Mouse (Mus musculus) limb, embryonic 14.5 days (tissue): ENCODE results near the gene C2. TPM values are rescaled to one million over a fixed set of nuclear protein-coding genes. Genes with fewer than 3 reads are reported as not detected.
"Not testable (repeated sequence)": the region's sequence is repeated elsewhere in the genome, so short reads cannot be mapped to it uniquely, and the experiment has no call there.

ENCODE experiments used
- ATAC-seq: fragments of 200-750 bp; cut with Nextera tagmentation; 2 replicates; pipeline ENCODE4 v1.8.0; 2017; ENCODE audit warnings: low read depth, moderate number of reproducible peaks, moderate TSS enrichment; ENCODE audit not compliant: low FRiP score
- DNase-seq: peaks from one replicate; pipeline ENCODE4 v3.0.0-alpha.2; 2015; ENCODE audit warnings: low spot score
- H3K27ac ChIP-seq: fragments of 300-500 bp; sonication (generic); replicated peaks from 2 replicates; pipeline ENCODE4 v1.5.1; 2014; ENCODE audit warnings: low read depth, mild to moderate bottlenecking, low read length, moderate library complexity, mixed read lengths
- H3K27me3 ChIP-seq: fragments of 300-500 bp; sonication (generic); 2 replicates; pipeline ENCODE4 v1.6.1; 2014; ENCODE audit warnings: low read length, mixed read lengths; ENCODE audit not compliant: control insufficient read depth, insufficient read depth
- H3K36me3 ChIP-seq: fragments of 300-500 bp; sonication (generic); 2 replicates; pipeline ENCODE4 v1.6.1; 2014; ENCODE audit warnings: mild to moderate bottlenecking, low read length, moderate library complexity, mixed read lengths; ENCODE audit not compliant: control insufficient read depth, insufficient read depth
- H3K4me1 ChIP-seq: fragments of 300-500 bp; sonication (generic); 2 replicates; pipeline ENCODE4 v1.6.1; 2014; ENCODE audit warnings: antibody characterized with exemption, low read length, mixed read lengths; ENCODE audit not compliant: control insufficient read depth, insufficient read depth
- H3K4me2 ChIP-seq: fragments of 300-500 bp; sonication (generic); replicated peaks from 2 replicates; pipeline ENCODE4 v1.6.1; 2014; ENCODE audit warnings: low read depth, mild to moderate bottlenecking, low read length, moderate library complexity; ENCODE audit not compliant: severe bottlenecking
- H3K4me3 ChIP-seq: fragments of 300-500 bp; sonication (generic); replicated peaks from 2 replicates; pipeline ENCODE4 v1.5.1; 2014; ENCODE audit warnings: low read length
- H3K9ac ChIP-seq: fragments of 300-500 bp; sonication (generic); 2 replicates; pipeline ENCODE4 v1.6.1; 2014; ENCODE audit warnings: mild to moderate bottlenecking, low read depth, low read length, moderate library complexity; ENCODE audit not compliant: severe bottlenecking
- H3K9me3 ChIP-seq: fragments of 300-500 bp; sonication (generic); 2 replicates; pipeline ENCODE4 v1.6.1; 2016; ENCODE audit warnings: low read length; ENCODE audit not compliant: control insufficient read depth
- POLR2A ChIP-seq: fragments of 200-500 bp; IDR thresholded peaks from 2 replicates; pipeline ENCODE4 v1.8.0; 2012; ENCODE audit warnings: inconsistent platforms, mild to moderate bottlenecking, moderate library complexity, borderline replicate concordance; ENCODE audit not compliant: insufficient read depth, insufficient read length; ENCODE audit errors: extremely low read depth
- WGBS: fragments of 180-500 bp; shearing (Covaris S2); extraction: QIAGEN DNeasy Blood & Tissue Kit; methylation state at CpG from one replicate; pipeline ENCODE4 v1.1.7; 2014; 5-methylcytosine and 5-hydroxymethylcytosine counted together
- microRNA-seq: library from miRNA; unstranded; fragments of <30 nt; microRNA quantifications from one replicate; pipeline ENCODE4, GENCODE M21; 2016
- polyA plus RNA-seq, 2 experiments: library from polyadenylated mRNA; depleted of rRNA in 1 of 2; stranded (reverse) in 1 of 2; unstranded in 1 of 2; fragments of >200 nt; fragmentation: Nextera tagmentation in 1 of 2; extraction: Ambion mirVana in 1 of 2; gene quantifications; 2 replicates each; pipeline versions ENCODE4 v1.2.1 to v1.2.3; 2012 to 2014

The C2 gene
- polyA plus RNA-seq, 2 experiments: 4.7 to 4.9 TPM

DNA sequence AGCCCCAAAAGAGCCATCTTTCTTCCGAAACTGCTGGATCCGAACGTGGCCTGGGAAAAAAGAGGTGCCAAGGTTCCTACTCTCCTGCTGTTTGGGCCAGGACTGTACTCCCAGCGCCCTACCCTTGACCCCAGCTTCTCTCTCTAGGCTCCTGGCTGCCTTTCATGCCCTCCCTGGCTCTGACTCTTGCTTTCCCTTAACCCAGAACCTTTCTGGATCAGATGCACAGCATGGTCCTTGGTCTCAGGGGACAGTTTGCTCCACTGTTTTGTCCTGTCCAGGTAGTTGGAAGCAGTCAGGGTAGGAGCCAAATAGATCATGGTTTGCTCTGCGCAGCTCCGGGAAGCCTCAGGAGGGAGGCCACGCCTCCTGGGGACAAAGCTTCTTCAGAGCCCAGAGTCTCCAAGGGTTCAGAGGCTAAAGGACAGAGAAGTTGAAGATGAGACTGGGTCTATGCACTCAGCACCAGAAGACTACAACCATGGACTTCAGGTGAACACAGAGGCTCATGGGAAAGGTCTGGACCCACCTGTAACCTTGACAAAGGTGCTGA lies 83.2 kb downstream of the C2 start:
- H3K27me3 ChIP-seq: no peaks in the 10 kb centered on the region
- no peak for ATAC-seq
- 76% methylated on average over 7 of the region's 7 CpGs for WGBS
- no peak overlapping the region for H3K27ac ChIP-seq
- H3K4me2 ChIP-seq: no peak overlapping the region
- no peaks in the 10 kb centered on the region for H3K9me3 ChIP-seq
- H3K4me1 ChIP-seq: no peaks in the 10 kb centered on the region
- no peak overlapping the region for H3K9ac ChIP-seq
- no peak overlapping the region for H3K4me3 ChIP-seq
- no peak for DNase-seq
- TF ChIP-seq POLR2A: no peak
- no peaks in the 10 kb centered on the region for H3K36me3 ChIP-seq

DNA sequence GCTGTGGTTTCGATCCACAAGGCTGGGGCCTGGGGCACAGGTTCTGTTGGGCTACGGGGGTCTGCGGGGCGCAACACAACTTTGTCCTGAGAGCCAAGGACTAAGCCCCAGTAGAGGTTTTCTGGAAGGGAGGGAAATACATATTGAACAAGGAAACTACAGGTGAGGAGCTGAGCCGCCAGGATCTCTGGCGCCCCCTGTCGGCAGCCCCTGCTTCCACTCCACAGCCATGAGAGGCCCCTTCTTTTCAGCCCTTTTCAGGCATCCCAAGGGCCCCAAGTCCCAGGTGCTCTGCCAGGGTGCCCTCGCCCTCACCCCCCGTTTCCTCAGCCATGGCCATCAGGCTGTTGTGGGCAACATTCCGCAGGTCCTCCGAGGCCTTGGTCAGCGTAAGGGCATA lies 84.3 kb downstream of the C2 start:
- H3K4me2 ChIP-seq, H3K9ac ChIP-seq, H3K9me3 ChIP-seq, H3K27me3 ChIP-seq, H3K36me3 ChIP-seq, H3K27ac ChIP-seq, H3K4me1 ChIP-seq, DNase-seq, ATAC-seq, H3K4me3 ChIP-seq: not testable (repeated sequence)
- 58% methylated on average over 11 of the region's 12 CpGs for WGBS

Small RNA genes within 50 kb of the gene (microRNA-seq; reads per million reads assigned to microRNA genes)
- gene Mir6970 (0.92 reads per million), gene Mir6971 (0.92 reads per million), gene Mir6972 (not detected)

Other genes with a start within 250 kb of the C2 start
Only the 30 nearest of the 37 such genes appear.
- 3.2 and 4.3 TPM in 2 replicates for gene C4b, start 154.4 kb downstream of the C2 start, polyA plus RNA-seq (2012; rRNA removed)
- 0.53 and 1.3 TPM in 2 replicates for gene C4b, start 154.4 kb downstream of the C2 start, polyA plus RNA-seq (2014; fragmentation: Nextera tagmentation; extraction: Ambion mirVana)
- 0.25 and 0.68 TPM in 2 replicates for gene Cyp21a1, start 93.7 kb downstream of the C2 start, polyA plus RNA-seq (2012; rRNA removed)
- gene Cyp21a1, start 93.7 kb downstream of the C2 start, polyA plus RNA-seq (2014; fragmentation: Nextera tagmentation; extraction: Ambion mirVana): 0.17 and 0.33 TPM in 2 replicates
- 46.4 and 46.5 TPM in 2 replicates for gene Stk19, start 61.3 kb downstream of the C2 start, polyA plus RNA-seq (2012; rRNA removed)
- gene Stk19, start 61.3 kb downstream of the C2 start, polyA plus RNA-seq (2014; fragmentation: Nextera tagmentation; extraction: Ambion mirVana): 23.9 and 26.8 TPM in 2 replicates
- 87.6 and 98.9 TPM in 2 replicates for gene Dxo, start 61.2 kb downstream of the C2 start, polyA plus RNA-seq (2012; rRNA removed)
- 52.6 and 59.9 TPM in 2 replicates for gene Dxo, start 61.2 kb downstream of the C2 start, polyA plus RNA-seq (2014; fragmentation: Nextera tagmentation; extraction: Ambion mirVana)
- 75.8 and 99.4 TPM in 2 replicates for gene Skiv2l, start 48.1 kb downstream of the C2 start, polyA plus RNA-seq (2012; rRNA removed)
- 43.5 and 45.0 TPM in 2 replicates for gene Skiv2l, start 48.1 kb downstream of the C2 start, polyA plus RNA-seq (2014; fragmentation: Nextera tagmentation; extraction: Ambion mirVana)
- gene Nelfe, start 47.9 kb downstream of the C2 start, polyA plus RNA-seq (2012; rRNA removed): 56.4 and 92.2 TPM in 2 replicates
- 101 and 111 TPM in 2 replicates for gene Nelfe, start 47.9 kb downstream of the C2 start, polyA plus RNA-seq (2014; fragmentation: Nextera tagmentation; extraction: Ambion mirVana)
- 0.76 and 0.88 TPM in 2 replicates for gene Cfb, start 35.7 kb downstream of the C2 start, polyA plus RNA-seq (2012; rRNA removed)
- 1.6 and 2.1 TPM in 2 replicates for gene Cfb, start 35.7 kb downstream of the C2 start, polyA plus RNA-seq (2014; fragmentation: Nextera tagmentation; extraction: Ambion mirVana)
- gene Zbtb12, start 18.8 kb downstream of the C2 start, polyA plus RNA-seq (2012; rRNA removed): 44.3 and 52.0 TPM in 2 replicates
- 1.4 and 1.5 TPM in 2 replicates for gene Zbtb12, start 18.8 kb downstream of the C2 start, polyA plus RNA-seq (2014; fragmentation: Nextera tagmentation; extraction: Ambion mirVana)
- gene Gm20547, start 16.2 kb downstream of the C2 start, polyA plus RNA-seq (2012; rRNA removed): not detected in 2 replicates
- gene Gm20547, start 16.2 kb downstream of the C2 start, polyA plus RNA-seq (2014; fragmentation: Nextera tagmentation; extraction: Ambion mirVana): not detected in 2 replicates
- gene Ehmt2, start 204 bp upstream of the C2 start, polyA plus RNA-seq (2012; rRNA removed): 232 and 297 TPM in 2 replicates
- gene Ehmt2, start 204 bp upstream of the C2 start, polyA plus RNA-seq (2014; fragmentation: Nextera tagmentation; extraction: Ambion mirVana): 72.8 and 80.6 TPM in 2 replicates
- gene Slc44a4, start 16.2 kb upstream of the C2 start, polyA plus RNA-seq (2012; rRNA removed): 0.09 and 0.10 TPM in 2 replicates
- gene Slc44a4, start 16.2 kb upstream of the C2 start, polyA plus RNA-seq (2014; fragmentation: Nextera tagmentation; extraction: Ambion mirVana): not detected in 2 replicates
- 19.3 and 26.5 TPM in 2 replicates for gene Neu1, start 33.0 kb upstream of the C2 start, polyA plus RNA-seq (2012; rRNA removed)
- 18.2 and 18.4 TPM in 2 replicates for gene Neu1, start 33.0 kb upstream of the C2 start, polyA plus RNA-seq (2014; fragmentation: Nextera tagmentation; extraction: Ambion mirVana)
- gene Hspa1b, start 61.0 kb upstream of the C2 start, polyA plus RNA-seq (2012; rRNA removed): 22.8 and 25.6 TPM in 2 replicates
- 1.6 and 2.2 TPM in 2 replicates for gene Hspa1b, start 61.0 kb upstream of the C2 start, polyA plus RNA-seq (2014; fragmentation: Nextera tagmentation; extraction: Ambion mirVana)
- not detected in 2 replicates for gene Gm20481, start 71.6 kb upstream of the C2 start, polyA plus RNA-seq (2012; rRNA removed)
- gene Gm20481, start 71.6 kb upstream of the C2 start, polyA plus RNA-seq (2014; fragmentation: Nextera tagmentation; extraction: Ambion mirVana): not detected in 2 replicates
- gene Hspa1a, start 73.9 kb upstream of the C2 start, polyA plus RNA-seq (2012; rRNA removed): 6.5 and 7.1 TPM in 2 replicates
- gene Hspa1a, start 73.9 kb upstream of the C2 start, polyA plus RNA-seq (2014; fragmentation: Nextera tagmentation; extraction: Ambion mirVana): 9.5 and 9.6 TPM in 2 replicates
- 0.44 and 0.47 TPM in 2 replicates for gene Hspa1l, start 74.4 kb upstream of the C2 start, polyA plus RNA-seq (2012; rRNA removed)
- gene Hspa1l, start 74.4 kb upstream of the C2 start, polyA plus RNA-seq (2014; fragmentation: Nextera tagmentation; extraction: Ambion mirVana): 0.85 and 1.4 TPM in 2 replicates
- gene Lsm2, start 83.6 kb upstream of the C2 start, polyA plus RNA-seq (2012; rRNA removed): 186 and 233 TPM in 2 replicates
- gene Lsm2, start 83.6 kb upstream of the C2 start, polyA plus RNA-seq (2014; fragmentation: Nextera tagmentation; extraction: Ambion mirVana): 170 and 178 TPM in 2 replicates
- gene Vars, start 102.7 kb upstream of the C2 start, polyA plus RNA-seq (2012; rRNA removed): 163 and 216 TPM in 2 replicates
- gene Vars, start 102.7 kb upstream of the C2 start, polyA plus RNA-seq (2014; fragmentation: Nextera tagmentation; extraction: Ambion mirVana): 88.3 and 100 TPM in 2 replicates
- 0.64 and 0.85 TPM in 2 replicates for gene Vwa7, start 118.3 kb upstream of the C2 start, polyA plus RNA-seq (2012; rRNA removed)
- gene Vwa7, start 118.3 kb upstream of the C2 start, polyA plus RNA-seq (2014; fragmentation: Nextera tagmentation; extraction: Ambion mirVana): 0.11 and 0.15 TPM in 2 replicates
- gene Sapcd1, start 129.8 kb upstream of the C2 start, polyA plus RNA-seq (2012; rRNA removed): 12.0 and 15.2 TPM in 2 replicates
- 12.5 and 13.7 TPM in 2 replicates for gene Sapcd1, start 129.8 kb upstream of the C2 start, polyA plus RNA-seq (2014; fragmentation: Nextera tagmentation; extraction: Ambion mirVana)
- 6.4 and 6.5 TPM in 2 replicates for gene Msh5, start 148.5 kb upstream of the C2 start, polyA plus RNA-seq (2012; rRNA removed)
- gene Msh5, start 148.5 kb upstream of the C2 start, polyA plus RNA-seq (2014; fragmentation: Nextera tagmentation; extraction: Ambion mirVana): 3.4 and 3.5 TPM in 2 replicates
- 229 and 236 TPM in 2 replicates for gene Clic1, start 151.7 kb upstream of the C2 start, polyA plus RNA-seq (2012; rRNA removed)
- 103 and 108 TPM in 2 replicates for gene Clic1, start 151.7 kb upstream of the C2 start, polyA plus RNA-seq (2014; fragmentation: Nextera tagmentation; extraction: Ambion mirVana)
- 271 and 326 TPM in 2 replicates for gene Ddah2, start 160.8 kb upstream of the C2 start, polyA plus RNA-seq (2012; rRNA removed)
- gene Ddah2, start 160.8 kb upstream of the C2 start, polyA plus RNA-seq (2014; fragmentation: Nextera tagmentation; extraction: Ambion mirVana): 358 and 403 TPM in 2 replicates
- 3.4 and 5.5 TPM in 2 replicates for gene Ly6g6c, start 167.1 kb upstream of the C2 start, polyA plus RNA-seq (2012; rRNA removed)
- 10.4 and 22.3 TPM in 2 replicates for gene Ly6g6c, start 167.1 kb upstream of the C2 start, polyA plus RNA-seq (2014; fragmentation: Nextera tagmentation; extraction: Ambion mirVana)
- 0.45 and 0.47 TPM in 2 replicates for gene Mpig6b, start 167.9 kb upstream of the C2 start, polyA plus RNA-seq (2012; rRNA removed)
- 0.64 and 1.3 TPM in 2 replicates for gene Mpig6b, start 167.9 kb upstream of the C2 start, polyA plus RNA-seq (2014; fragmentation: Nextera tagmentation; extraction: Ambion mirVana)
- gene Ly6g6e, start 178.6 kb upstream of the C2 start, polyA plus RNA-seq (2012; rRNA removed): 14.2 and 14.8 TPM in 2 replicates
- 18.0 and 28.4 TPM in 2 replicates for gene Ly6g6e, start 178.6 kb upstream of the C2 start, polyA plus RNA-seq (2014; fragmentation: Nextera tagmentation; extraction: Ambion mirVana)
- 1.3 and 2.3 TPM in 2 replicates for gene Ly6g6d, start 179.8 kb upstream of the C2 start, polyA plus RNA-seq (2012; rRNA removed)
- 2.0 TPM in 1 of 2 replicates, not detected in the other for gene Ly6g6d, start 179.8 kb upstream of the C2 start, polyA plus RNA-seq (2014; fragmentation: Nextera tagmentation; extraction: Ambion mirVana)
- 0.14 and 0.73 TPM in 2 replicates for gene Ly6g6f, start 187.3 kb upstream of the C2 start, polyA plus RNA-seq (2012; rRNA removed)
- gene Ly6g6f, start 187.3 kb upstream of the C2 start, polyA plus RNA-seq (2014; fragmentation: Nextera tagmentation; extraction: Ambion mirVana): 0.28 TPM in 1 of 2 replicates, not detected in the other
- 98.6 and 157 TPM in 2 replicates for gene Abhd16a, start 191.0 kb upstream of the C2 start, polyA plus RNA-seq (2012; rRNA removed)
- 78.0 and 88.3 TPM in 2 replicates for gene Abhd16a, start 191.0 kb upstream of the C2 start, polyA plus RNA-seq (2014; fragmentation: Nextera tagmentation; extraction: Ambion mirVana)
- not detected in 2 replicates for gene Ly6g5c, start 210.0 kb upstream of the C2 start, polyA plus RNA-seq (2012; rRNA removed)
- not detected in 2 replicates for gene Ly6g5c, start 210.0 kb upstream of the C2 start, polyA plus RNA-seq (2014; fragmentation: Nextera tagmentation; extraction: Ambion mirVana)